Mouse (Mus musculus) stomach, postnatal 0 days (tissue): ENCODE data around the gene Actl9.

Experiments used
- CTCF ChIP-seq: IDR thresholded peaks from 2 replicates; pipeline ENCODE4 v1.5.1; 2016; ENCODE audit warnings: antibody characterized with exemption, low read depth, mild to moderate bottlenecking, moderate library complexity
- EP300 ChIP-seq: optimal IDR thresholded peaks from 2 replicates; pipeline ENCODE3; 2016; ENCODE audit warnings: antibody characterized with exemption

- TF ChIP-seq EP300 (no peak), CTCF (no peak)
Observed at GRCm38 (mm10) chr17:33394182-33395034, 38.3 kb upstream of the Actl9 start, which contains the start of gene Zfp101.
